Mouse (Mus musculus) retina, adult 2 months (tissue): ENCODE measurements around the gene Hoxa11.
A peak's percentile ranks its signal among the peaks of the same experiment; 100 is the strongest.

Source experiments
- DNase-seq: peaks from one replicate; pipeline ENCODE4 v3.0.0-alpha.2; 2012; ENCODE audit warnings: low read depth, low spot score

Gene Hoxa11

GRCm38 (mm10) chr6:52245757-52246142 lies at the start of gene Hoxa11:
TSS of gene Hoxa11 (minus strand) at chr6:52245810.
- no peak for DNase-seq

DNA sequence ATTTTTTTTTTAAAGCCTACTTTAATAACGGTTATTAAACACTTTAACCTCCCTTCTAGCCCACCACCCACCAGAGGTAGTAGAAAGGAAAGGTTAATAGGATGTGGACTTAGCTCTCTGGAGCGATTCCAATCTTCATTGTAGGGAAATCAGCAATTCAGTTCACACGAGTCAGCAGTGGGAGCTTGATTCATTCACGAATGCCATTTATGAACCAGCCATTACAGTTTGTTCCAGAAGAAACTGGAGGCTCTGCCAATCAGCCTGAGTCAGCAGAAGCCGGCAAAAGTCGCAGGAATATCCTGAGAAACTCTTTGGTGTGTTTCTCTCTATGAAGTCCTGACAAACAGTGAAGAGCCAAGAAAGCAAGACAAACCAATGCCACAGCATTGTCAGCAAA lies 49.0 kb upstream of the Hoxa11 start:
- DNase-seq, result no peak

- DNase-seq, result no peak
These were observed 46.7 kb upstream of the Hoxa11 start for GRCm38 (mm10) chr6:52292328-52292727.

DNA sequence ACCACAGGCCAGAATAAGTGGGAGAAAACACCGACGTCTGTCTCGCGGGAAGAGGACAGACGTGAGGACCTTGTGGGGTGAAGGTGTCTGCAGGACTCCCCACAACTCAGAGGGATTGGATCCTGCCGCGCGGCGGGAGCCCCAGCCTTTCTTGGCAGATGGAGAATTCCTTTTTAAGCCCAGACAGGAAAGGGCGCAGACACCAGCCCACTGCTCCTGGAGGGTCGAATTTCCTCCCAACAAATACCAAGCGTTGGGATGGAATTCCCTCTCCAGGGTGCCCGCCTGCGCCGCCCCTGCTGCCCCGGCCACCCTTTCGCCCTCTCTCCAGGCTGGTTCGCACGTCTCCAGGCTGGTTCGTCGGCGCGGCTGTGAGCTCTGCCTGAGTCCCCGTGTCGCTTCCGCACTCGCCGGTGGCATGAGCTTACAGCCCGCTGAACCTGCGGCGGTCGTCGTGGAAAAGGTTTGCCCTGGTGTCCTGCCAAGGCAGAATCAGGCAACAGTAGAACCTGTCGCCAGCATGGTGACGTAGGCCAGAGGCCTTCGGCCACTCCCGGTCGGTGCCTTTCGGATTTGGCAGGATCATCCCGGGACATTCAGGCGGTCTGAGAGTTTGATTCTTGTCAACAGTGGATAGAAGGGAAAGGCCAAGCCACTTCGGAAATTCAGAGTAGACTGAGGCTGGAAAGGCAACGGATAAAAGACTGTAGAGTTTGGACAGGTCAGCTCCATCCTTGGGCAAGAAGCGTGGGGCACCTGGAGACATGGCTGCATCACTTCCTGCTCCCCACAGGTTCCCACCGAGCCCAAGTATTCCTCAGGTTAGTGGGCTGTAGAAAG lies 45.6 kb upstream of the Hoxa11 start:
- DNase-seq, result no peak

DNA sequence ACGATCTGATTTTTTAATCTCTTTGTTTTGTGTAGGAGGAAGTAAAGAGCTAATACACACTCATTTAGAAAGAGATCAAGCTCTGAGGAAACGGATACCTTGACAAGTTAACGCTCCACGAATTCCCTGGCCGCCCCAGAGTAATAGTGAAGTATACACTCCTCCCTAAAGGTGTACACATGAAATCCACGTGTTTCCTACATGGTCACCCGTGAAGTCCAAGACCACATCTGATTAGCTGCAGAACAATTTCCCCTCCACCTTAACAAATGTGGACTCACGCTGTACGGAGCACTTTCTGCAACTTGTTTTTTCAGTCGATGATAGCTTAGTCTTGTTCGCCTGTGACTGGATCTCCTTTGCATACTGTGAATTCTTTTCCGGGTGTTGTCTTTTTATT lies 44.6 kb upstream of the Hoxa11 start:
- no peak for DNase-seq

GRCm38 (mm10) chr6:52283896-52284295 lies 38.3 kb upstream of the Hoxa11 start:
- no peak for DNase-seq

DNA sequence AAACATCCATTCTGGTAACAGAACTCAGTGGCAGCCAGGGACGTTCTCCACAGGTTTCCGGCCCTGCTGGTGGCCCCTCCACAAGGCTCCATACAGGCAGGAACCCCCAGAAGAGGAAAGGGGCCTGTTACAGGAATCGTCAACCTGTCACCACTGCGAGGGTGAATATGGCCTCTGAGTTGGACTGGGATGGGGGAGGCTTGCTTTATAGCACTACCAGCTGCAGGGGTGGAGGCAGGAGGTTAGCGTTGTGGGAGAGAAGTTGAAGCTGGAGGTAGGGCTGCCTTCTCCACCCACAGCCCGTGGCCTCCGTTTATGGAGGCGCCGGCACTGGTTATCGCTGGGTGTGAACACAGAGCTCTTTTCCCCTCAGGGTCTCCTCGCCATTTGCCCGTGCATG lies 35.5 kb upstream of the Hoxa11 start:
- DNase-seq, result no peak

DNA sequence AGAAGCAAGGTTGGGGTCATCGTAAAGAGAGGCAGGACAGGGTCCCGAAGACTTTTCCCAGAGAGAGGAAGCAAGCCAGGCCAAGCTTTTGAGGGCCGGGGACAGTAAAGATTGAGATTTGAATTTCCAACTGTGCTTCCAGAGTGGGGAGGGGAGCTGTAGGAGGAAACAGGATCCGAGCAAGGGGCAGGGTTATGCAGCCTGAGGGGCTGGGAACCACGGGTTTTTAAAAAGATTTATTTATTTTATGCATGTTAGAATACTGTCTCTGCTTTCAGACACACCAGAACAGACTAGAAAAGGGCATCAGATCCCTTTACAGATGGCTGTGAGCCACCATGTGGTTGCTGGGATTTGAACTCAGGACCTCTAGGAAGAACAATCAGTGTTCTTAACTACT lies 31.3 kb upstream of the Hoxa11 start:
- DNase-seq, result no peak

DNA sequence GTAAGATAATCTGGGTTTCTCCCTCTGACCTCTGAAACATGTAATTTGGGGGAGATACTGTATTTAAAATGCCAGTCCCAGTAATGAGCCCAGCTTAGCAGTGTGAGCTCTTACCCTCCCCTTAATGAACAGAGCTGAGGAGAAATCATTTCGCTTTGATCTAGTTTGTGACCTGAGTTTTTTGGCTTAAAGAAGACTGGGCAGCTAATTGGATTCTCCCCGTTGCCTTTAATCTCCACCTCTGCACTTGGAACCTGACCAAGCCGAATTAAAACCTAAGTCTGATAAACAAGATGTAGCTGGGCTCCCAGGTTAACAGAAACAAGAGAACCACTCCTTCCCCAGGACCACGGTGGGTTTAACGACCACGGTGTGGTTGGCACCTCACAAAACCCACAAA lies 30.8 kb upstream of the Hoxa11 start:
- no peak for DNase-seq

GRCm38 (mm10) chr6:52275563-52276280 lies 30.1 kb upstream of the Hoxa11 start:
- no peak for DNase-seq

GRCm38 (mm10) chr6:52274576-52274975 lies 29.0 kb upstream of the Hoxa11 start:
- DNase-seq, result no peak

DNA sequence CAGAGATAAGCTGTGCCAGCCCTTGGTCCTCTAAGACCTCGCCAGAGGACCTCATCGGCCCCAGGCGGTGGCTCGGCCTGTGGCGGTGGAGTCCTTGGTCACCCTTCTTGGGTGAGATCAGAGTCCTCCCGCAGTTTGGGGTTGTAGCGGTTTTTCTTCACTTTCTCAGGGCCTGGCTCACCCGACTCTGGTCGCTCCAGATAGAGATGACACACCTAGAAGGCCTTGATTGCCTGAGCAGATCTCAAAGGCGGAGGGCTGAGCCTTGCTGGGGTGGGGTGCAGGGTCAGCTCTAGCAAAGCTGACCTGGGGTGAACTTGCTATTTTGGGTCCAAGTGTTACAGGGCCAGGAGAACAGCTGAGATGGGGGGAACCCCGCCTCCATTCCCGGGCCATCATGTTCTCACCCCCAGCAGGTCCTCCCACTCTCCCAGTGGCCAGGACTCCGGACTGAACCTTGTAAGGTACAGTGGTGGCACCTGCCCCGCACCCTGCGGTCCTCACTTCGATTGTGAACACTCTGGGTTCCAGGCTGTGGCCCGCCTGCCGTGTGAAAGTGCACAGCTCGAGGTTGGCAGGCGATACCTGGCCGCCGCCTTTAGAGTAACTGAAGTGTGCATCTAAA lies 28.2 kb upstream of the Hoxa11 start:
- no peak for DNase-seq

DNA sequence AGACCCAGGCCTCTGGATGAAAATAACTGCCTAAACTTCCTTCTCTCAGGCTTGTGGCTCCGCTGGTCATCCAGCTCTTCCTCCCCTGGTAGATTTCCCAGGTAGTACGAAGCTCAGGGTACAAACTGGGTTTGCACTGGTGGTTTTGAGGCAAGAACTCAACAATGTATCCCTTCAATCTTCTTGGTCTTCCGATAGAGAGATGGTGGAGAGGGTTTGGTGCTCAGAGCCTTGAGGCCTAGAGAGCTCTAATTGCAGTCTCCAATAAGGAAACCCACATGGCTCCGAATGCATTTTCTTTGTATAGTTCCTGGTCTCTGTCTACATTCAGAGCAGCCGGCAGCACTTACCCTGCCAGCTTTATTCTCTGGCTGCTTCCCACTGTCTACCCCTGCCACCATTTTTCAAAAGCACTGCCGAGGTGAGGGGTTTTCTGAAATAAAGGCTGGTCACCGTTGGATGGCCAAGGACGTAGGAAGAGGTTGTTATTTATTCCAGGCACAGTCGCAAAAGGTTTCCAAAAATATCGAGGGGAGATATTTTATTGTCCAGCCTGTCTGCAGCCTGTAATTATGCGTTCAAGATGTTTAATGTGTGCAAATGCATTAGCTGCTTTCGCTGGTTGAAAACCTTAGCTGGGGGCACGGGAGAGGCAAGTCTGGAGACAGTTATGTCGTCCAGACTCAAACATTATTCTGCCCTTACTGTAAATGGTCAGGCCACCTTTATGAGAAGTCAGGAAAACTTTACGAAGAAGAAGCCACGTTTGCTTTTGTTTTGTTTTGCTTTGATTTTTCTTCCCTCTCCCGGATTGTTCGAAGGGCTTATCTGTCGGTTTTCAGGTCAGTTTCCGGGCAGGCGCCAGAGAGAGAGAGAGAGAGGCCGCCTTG lies 27.4 kb upstream of the Hoxa11 start:
- DNase-seq, result no peak

GRCm38 (mm10) chr6:52270494-52271480 lies 25.2 kb upstream of the Hoxa11 start:
- DNase-seq, result peak; percentile 46

GRCm38 (mm10) chr6:52268756-52269155 lies 23.1 kb upstream of the Hoxa11 start:
- DNase-seq, result no peak

DNA sequence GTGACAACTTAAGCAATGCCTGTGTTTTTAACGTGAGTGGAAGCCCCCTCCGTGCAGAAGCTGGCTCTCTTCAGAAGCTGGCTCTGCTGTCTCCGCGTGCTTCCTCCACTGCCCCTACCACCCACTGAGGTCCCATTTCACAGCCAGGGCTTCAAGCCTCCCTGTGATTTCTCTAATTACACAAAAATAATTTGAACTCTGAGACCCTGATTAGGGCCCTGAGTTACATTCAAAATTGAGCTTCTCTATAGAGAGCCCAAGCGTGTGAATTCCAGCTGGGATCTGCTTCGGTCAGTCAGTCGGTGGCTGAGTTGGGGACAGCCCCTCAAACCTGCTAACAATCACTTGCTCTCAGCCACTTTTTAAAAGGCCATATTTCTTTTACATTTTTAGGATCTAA lies 22.7 kb upstream of the Hoxa11 start:
- no peak for DNase-seq

GRCm38 (mm10) chr6:52267691-52268090 lies 22.1 kb upstream of the Hoxa11 start:
- DNase-seq, result no peak

DNA sequence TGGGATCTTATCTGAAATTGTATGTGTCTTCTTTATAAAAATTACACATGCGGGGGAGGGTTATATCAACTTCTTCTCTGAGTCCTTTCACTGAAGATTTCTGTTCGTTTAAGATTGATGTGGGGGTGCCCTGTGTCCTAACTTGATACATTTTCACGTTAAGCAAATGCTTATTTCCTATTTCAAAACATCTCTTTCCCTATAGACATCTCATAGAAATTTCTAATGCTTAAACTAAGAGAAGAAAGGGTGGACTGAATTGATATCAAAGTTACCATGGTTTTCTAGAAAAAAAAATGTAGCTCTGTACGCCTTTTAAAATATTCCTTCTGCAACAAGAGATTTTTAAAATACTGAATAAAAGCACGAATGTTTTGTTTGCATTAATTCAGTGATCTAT lies 21.6 kb upstream of the Hoxa11 start:
- no peak for DNase-seq

GRCm38 (mm10) chr6:52266666-52266985 lies 21.0 kb upstream of the Hoxa11 start:
- DNase-seq, result no peak

GRCm38 (mm10) chr6:52265913-52266665 lies 20.5 kb upstream of the Hoxa11 start:
- DNase-seq, result no peak
